Mouse (Mus musculus) NIH3T3 (cell line): ENCODE data around the gene Mmd2.

ENCODE experiments used
- DNase-seq: peaks from one replicate; pipeline ENCODE4 v3.0.0-alpha.2; 2012; ENCODE audit warnings: low read depth

Mmd2 gene

DNA sequence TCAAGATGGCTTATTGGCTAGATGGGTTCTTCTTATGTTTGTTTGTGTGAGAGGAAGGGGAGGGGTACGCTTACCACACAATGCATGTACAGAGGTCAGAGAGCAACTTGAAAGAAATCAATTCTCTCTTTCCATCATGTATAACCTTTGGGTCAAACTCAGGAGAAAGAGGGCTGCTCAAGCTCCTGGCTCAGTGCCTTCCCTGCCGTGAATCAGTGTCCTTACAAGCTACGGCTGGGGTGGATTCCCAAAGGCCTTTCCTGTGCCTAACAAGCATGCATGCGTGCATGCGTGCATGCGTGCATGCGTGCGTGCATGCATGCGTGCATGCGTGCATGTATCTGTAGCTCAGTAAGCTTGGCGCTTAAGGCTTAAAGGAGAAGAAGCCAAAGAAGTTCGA lies 3.3 kb downstream of the Mmd2 start:
- no peak for DNase-seq

GRCm38 (mm10) chr5:142604379-142604778 lies 4.2 kb downstream of the Mmd2 start:
- no peak for DNase-seq

DNA sequence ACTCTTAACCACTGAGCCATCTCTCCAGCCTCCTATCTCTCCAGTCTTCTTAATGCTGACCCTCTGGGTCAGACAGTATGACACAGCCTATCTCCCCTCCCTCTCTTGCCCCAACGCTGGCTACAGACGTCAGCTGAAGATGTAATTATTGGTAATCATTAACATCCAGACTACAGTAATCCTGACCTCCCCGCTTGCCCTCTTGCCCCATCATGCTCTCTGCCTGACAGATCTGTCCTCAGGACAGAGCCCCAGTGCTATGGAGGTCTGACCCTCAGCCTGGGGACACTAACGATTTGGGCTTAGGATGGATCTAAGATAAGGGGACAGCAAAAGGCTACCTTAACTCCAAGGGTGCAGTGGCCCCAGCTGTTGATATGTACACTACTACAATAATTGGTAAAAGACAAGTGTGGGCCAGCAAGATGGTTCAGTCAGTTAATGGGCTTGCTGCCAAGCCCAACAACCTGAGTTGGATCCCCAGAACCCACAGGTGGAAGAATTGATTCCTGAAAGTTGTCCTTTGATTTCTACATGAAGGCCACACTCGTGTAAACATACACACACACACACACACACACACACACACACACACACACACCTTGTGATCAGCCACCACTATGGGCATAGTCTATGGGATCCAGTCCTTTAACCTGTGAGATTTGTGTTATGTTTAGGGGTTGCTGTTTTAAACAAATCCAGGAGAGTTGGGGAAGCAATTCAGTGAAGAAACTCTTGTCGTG lies 10.8 kb downstream of the Mmd2 start:
- DNase-seq = no peak

DNA sequence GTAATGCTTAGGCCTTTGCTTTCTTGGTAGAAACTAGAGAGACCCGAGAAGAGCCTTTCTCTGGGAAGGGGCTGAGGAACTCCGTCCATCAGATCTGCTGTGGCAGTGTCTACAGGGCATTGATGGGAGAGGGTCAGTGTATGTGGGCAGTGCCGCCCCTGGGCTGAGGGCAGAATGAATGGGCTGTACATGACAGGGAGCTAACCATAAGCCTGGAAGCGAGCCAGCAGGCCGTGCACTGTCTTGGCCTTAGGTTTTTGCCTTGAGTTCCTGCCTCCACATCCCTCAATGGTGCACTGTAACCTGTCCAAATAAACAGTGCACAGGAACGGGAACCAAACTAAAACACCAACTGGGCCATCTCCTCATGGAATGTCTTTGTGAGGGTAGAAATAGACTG lies 11.9 kb downstream of the Mmd2 start:
- no peak for DNase-seq

DNA sequence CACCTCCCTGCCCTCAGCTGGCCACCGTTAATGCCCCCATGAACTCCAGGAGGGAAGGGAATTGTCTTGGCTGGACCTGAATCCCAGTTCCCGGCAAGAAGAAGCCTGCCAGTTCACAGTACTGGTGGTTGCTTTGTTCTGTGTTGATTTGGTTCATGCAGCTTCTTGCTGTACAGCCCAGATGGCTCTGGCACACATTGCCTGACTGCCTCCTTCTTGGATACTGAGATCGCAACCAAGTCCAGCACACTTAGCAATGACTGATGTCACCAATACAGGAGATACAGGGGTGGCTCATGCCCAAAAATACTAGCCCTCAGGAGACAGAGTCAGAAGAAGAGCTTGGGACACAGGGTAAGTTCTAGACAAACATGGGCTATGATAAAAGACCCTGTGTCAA lies 12.9 kb downstream of the Mmd2 start:
- no peak for DNase-seq

DNA sequence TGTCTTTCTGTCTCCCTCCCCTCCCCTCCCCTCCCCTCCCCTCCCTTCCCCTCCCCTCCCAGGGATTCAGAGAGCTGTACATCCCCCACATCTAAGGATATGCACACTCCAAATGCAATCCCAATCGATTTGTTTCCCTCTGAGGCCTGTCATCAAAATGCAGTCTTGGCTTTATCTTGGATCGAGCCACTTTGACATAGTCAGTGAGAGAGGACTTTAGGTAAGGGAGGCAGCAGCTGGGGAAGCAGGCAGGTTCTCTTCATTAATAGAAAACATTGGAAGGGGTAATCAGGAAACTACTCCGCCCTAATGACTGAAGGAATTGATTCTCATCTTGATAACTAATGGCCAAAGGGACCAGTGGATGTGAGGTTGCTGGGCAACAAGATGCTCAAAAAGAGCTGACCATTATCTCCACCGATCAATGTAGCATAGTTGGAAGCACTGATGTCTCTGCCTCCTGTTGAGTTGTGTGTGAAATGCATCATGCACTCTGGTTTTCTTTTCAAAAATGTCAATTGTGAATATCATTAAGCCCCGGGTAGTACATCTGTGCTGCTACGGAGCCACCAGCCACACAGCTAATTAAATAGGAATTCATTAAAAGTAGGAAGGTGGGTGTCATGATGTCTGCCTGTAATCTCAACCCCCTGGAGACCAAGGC lies 17.5 kb downstream of the Mmd2 start:
- DNase-seq = no peak

- no peak for DNase-seq
These were observed 24.9 kb downstream of the Mmd2 start for GRCm38 (mm10) chr5:142583616-142584126.

DNA sequence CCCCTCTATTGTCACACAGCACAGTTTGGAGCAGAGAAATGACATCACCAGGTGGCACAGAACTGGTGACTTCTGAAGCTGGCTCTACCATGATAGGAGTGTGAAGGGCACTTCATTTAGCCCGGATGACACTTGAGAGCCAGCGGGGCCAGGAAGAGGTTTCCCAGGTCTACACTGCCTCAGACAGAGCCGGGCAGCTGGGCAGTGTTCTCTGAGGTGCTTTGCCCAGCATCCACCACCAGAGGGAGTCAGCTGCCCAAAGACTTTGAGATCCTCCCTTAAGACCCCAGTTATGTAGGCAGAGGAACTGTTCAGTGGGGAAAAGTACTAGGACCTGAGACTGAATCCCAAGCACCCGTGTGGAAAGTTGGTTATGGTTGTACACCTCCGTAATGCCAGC lies 27.1 kb downstream of the Mmd2 start:
- DNase-seq = peak; percentile 74

GRCm38 (mm10) chr5:142578192-142578591 lies 30.4 kb downstream of the Mmd2 start:
- DNase-seq = no peak

DNA sequence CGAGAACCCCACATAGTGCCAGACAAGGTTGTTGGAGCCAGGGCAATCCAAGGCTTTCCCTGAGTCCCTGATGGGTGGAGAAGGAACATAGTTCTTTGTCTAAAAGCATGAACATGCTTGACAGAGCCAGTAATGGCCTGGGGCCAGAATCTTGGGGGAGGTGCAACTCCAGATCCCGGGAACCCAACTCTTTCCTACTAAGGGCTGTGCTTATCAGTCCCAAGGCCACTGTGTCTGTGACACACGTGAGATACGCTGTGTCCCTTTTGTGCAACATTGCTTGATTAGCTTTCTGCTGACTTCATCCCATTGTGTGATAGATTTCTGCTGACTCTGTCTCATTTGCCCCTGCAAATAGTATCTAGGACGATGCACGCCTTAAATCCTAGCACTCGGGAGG lies 31.8 kb downstream of the Mmd2 start:
- peak; percentile 18 for DNase-seq

DNA sequence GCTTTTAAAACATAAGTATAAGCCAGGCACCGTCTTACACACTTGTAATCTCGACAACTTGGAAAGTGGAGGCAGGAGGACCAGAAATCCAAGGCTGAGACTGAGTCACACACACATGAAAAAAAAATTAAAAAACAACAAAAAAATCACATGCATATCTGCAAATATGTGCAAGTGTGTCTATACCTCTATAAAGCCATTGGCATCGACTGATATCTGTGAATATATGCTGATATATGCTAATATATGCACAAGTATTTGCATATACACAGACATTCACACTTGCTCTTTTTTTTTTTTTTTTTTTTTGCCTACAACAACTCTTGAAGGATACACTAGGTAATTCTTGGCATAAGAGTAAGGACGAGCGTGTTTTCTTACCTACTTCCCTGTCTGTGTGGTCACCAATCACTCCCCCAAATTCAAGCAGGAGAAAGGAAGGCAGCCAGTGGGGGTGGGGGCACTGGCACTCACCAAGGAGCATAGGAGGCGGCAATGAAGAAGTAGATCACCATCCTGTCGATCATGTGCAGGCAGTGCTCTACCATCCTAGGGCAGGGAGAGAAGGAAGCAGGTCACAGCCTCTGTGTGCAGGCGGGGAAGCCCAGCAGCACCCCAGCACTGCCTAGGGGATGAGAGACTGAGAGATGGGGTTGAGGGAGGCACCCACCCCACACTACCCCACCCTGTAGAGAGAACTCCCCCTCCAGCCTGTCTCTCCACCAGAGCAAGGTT lies 34.1 kb downstream of the Mmd2 start:
- DNase-seq = no peak

DNA sequence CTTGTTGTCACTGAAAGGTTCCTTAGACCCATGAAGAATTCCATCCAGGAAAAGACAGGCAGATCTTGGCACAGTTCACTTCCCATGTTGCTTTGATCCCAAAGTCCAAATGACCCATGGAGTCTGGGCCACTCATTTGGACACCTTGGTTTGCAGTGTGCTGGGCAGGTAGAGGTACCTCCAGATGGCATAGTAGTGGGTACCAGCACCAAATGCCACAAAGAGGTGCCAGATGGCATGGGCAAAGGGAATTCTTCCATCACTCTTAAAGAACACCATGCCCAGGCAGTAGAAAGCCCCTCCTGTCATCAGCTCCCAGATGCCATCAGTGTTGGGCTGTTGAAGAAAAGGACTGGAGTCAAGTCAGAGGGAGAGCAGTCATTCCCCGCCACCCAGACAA lies 44.0 kb downstream of the Mmd2 start:
- DNase-seq = no peak

DNA sequence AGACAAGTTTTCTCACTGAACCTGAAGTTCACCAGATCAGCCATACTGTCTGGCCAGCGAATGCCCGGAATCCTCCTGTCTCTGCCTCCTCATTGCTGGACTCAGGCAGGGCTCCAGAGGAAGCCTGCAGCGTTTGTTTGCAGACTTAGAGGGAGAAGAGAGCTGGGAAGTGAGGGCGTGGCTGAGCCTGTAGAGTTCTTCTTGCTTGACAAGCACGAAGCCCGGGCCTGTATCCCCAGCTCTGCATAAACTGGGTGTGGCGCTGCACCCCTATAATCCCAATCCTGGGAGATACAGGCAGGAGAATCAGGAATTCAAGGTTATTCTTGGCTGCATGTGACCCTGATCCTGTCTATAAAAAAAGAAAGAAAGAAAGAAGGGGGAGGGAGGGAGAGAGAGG lies 48.3 kb downstream of the Mmd2 start:
- no peak for DNase-seq

GRCm38 (mm10) chr5:142557397-142558067 lies 51.1 kb downstream of the Mmd2 start:
- peak; percentile 95 for DNase-seq

- DNase-seq = no peak
These were observed 51.9 kb downstream of the Mmd2 start for GRCm38 (mm10) chr5:142556721-142557120.

GRCm38 (mm10) chr5:142555866-142556265 lies 52.7 kb downstream of the Mmd2 start:
- peak; percentile 46 for DNase-seq

DNA sequence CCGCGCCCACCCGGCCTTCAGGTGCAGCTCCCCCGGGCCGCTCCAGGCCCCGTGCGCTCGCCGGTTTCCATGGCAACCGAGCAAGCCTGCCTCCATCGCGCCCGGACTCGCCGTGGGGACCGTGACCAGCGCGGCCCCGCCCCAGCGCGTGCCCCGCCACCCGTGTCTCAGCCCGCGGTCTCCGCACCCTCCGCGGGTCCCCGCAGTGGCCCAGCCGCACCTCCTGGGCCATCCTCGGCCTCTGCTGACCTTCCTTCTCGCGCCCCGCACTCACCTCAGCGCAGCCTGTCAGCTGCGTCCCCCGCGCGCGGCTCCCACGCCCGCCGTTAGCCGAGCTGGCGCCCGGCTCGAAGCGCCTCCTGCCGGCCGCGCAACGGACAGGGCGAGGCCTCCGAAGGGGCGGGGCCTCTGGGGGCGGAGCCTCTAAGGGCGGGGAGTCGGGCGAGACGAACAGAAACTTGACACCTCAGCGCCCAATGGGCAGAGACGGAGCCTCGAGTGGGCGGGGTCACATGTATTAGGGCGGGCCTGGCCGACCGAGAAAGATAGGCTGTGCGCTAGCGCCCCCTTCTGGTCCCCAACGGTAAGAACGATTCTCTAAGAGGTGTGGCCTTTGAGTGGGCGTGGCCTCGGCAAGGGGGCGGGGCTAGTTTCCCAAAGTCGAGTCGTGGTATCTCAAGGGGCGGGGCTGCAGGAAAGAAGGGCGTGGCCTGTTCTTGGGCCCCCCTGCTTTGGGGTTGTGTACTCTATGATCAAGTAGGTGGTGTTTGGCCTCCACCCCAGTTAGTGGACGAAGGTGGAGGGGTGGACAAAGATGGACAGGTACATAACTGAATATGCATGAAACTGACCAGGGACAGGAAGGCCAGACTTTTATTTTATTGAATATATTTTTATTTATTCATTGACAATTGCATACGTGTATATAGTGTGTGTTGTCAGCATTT lies 57.6 kb downstream of the Mmd2 start, which contains the start of gene Radil:
TSS of gene Radil (minus strand) at position 393 of the 947 bp plus-strand sequence.
- peak; percentile 99 for DNase-seq

DNA sequence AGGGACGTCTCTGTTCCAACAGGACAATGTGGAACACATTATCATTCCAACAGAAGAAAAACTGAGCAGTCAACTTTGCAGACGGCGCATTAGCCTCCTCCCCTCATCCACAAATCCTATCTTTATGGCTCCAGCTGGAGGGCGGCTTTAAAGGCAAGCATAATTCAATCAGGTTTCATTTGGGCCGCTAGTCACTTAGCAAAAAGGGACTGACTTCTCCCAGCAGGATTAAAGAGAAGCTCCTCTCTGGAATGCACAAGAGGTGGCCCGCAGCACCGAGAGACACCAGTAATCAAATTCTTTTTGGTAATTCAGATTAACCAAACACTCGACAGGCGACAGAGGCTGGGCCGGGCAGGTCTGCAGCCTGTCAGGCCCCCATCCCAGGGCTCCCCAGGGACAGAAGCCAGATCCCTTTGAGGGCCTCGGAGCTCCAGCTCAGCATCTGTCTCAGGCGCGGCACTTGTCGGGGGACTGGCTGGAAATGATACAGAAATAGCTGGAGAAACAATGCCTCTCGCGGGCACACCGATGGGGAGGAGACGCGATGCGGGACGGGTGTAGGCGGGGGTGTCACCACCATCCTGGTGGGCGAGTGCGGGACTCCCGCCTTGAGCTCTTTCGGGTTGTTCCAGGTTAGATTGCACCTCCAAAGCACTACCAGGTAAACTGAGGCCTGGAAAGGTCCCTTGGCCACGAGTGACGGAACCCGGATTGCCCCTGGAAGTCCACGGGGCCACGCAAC lies 58.5 kb downstream of the Mmd2 start:
- DNase-seq = peak; percentile 69

DNA sequence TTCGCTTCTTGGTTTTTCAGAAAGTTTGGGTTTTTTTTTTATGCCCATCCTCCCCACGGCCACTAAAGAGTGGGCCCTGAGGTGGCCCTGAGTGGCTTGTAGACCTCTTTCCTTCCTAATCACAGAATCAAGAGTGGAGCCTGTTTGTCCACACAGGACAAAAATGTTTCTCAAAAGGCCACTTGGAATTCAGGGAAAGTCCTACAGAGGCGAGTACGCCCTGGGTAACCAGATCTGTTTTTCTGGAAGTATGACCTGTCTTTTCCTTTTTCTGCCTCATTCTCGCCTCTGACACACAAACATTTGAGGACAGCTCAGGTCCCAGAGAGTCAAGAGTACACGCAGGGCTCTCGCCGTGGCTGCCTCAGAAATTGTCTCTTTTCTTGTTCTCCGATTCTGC lies 59.2 kb downstream of the Mmd2 start:
- peak; percentile 39 for DNase-seq

DNA sequence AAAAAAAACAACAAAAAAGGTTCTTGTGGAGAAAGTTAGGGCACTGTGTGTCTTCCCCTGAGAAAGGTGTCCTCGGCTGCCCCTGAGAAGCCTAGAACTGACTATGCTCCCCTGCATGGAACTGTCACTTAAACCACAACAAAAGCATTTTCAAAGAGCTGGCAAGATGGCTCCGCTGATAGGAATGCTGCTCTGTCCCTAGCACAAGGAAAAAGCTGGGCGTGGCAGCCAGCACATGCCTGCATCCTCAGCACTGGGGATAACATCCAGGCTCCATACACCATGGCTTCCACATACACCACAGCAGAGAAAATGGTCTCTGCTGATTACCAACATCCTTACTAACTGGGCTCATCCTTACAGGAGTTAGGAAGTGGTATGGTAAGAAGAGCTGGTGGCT lies 61.5 kb downstream of the Mmd2 start:
- DNase-seq = no peak
